Mouse (Mus musculus): Measurements from ENCODE around the gene Sart3.
"Not testable (repeated sequence)": the region's sequence is repeated elsewhere in the genome, so short reads cannot be mapped to it uniquely, and the experiment has no call there.

The Sart3 gene

DNA sequence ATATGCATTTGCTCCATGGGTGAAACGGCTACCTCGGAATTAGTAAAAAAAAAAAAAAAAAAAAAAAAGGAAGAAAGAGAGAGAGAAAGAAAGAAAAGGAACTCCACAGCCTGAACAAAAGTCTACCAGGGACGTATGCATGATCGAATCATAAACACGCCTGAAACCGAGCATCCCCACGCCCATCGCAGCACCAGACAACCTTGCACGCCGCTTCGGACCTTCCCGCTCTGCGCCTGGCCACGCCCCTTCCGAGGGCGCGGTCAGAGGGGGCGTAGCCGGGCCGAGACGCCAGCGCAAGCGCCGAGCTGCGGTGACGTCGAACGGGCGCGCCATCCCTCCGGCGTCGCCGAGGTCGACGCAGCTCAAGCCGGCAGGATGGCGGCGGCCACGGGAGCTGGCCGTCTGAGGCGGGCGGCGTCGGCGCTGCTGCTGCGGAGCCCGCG is at the start of gene Sart3, which contains the start of gene Iscu:
Gene Sart3 (minus strand): TSS at position 61 of the 446 bp plus-strand sequence.
Gene Iscu (plus strand): TSS at position 299 of the 446 bp plus-strand sequence.
- peak; percentile 92 for DNase-seq (ENCODE audit: low spot score)

DNA sequence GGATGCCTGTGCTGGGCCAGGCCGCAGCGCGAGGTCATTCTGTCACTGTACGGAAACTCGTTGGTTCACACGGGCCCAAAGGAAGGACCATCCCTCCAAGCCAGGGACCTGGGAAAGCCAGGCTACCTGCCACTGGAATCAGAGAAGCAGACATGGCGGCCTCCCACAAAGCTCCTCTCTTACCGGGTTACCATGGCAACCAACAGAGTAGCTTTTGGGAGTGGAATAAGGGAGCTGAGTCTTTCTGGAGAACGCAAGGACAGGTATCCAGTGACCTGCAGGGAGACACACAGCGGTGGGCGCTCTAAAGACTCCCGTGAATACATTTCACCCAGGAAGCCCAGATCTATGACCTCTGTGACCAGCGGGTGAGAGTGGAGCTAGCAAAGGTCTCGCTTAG is 46.3 kb upstream of the Sart3 start:
- no peak for DNase-seq (ENCODE audit: low spot score)

DNA sequence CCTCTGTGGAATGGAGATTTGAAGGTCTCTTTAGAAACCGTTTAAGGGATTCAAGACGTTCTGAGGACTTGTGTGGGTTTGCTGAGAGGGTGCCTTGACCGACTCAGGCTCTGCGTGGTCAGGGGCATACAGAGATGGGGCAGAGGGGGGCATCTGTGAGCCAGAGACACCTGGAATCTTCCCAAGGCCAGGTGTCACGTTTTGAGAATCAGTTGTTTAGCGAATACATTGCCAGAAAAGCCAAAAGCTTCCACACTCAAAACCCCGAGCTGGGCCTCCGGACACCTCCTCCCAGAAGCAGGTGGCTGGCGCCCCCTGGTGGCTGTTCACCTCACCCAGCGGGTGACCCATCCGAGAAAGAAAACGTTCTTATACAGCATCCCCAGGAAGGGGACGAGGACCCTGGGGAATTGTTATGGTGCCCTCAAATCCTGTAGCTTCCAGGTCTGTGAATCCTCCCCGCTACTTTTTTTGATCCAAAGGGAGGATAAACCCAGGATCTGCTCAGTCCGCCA is 43.4 kb upstream of the Sart3 start:
- peak; percentile 63 for DNase-seq (ENCODE audit: low spot score)

DNA sequence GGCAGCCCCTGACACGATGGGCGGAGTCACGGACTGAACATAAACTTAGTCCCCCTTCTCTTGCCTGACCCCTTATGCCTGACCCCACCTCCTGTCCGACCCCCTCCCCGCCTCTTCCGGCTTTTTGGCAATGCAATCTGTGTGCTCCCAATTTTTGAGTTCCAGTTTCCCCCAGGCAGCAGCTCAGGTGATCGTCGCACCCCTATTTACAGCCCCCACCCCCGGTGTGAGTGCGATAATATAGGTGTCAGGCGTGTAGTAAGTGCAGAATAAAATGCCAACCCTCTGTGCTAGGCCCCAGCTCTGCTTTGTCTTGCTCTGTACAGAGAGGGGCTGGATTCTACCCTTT is 42.7 kb upstream of the Sart3 start:
- DNase-seq (ENCODE audit: low spot score), result no peak

DNA sequence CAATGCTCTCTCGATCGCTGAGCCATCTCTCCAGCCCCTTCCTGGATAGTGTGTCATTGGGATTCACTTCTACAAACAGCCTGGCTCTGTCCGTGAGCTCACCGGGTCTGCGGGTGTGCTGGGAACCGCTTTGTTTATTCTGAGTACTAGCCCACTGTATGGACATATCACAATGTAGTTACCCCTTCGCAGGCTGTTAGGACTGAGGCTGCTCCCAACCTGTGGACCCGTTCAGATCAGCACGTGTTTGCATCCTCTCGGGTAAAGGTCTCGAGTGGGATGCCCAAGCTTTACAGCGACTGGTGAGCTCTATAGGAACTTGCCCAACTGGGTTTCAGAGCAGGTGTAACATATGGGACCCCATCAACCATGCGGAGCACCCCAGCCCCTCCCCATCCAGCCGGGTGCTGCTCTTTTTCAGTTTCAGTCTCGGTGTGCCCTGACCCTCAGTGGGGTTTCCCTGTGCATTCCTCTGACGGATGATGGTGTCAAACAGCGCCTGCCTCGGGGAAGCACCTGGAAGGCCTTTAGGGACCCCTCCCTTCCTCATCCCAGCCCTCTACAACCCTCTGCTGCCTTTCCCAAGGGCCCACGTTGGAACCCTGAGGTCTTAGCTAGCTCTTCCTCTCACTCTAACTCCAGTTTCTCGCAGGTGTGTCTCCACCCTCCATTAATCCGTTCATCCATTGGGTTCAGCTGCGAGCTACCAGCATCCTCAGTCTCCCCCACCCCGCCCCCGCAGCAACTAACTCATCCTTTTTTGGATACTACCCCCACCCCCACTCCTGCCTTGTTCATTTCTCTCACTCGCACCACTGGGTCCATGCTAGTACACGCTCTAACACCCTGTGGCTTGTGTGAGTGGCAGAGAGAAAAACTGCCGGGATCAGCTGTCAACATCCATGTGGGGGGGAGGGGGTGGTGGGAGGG is 42.1 kb upstream of the Sart3 start:
- DNase-seq (ENCODE audit: low spot score), result no peak

DNA sequence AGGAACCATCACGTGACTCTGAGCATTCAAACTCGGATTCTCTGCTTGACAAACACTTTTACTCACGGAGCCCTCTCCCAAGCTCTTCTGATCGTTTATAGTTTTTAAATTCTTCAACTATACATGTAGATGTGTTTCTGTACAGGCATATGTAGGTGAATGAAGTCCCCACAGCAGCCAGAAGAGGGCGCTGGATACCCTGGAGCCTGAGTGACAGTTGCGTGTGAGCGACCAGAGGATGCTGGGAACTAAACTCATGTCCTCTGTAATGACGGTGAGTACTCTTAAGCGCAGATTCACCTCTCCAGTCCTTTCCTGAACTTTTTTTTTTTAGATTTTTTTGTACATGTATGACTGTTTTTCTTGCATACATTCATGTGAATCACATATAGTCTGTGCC is 41.3 kb upstream of the Sart3 start:
- no peak for DNase-seq (ENCODE audit: low spot score)

DNA sequence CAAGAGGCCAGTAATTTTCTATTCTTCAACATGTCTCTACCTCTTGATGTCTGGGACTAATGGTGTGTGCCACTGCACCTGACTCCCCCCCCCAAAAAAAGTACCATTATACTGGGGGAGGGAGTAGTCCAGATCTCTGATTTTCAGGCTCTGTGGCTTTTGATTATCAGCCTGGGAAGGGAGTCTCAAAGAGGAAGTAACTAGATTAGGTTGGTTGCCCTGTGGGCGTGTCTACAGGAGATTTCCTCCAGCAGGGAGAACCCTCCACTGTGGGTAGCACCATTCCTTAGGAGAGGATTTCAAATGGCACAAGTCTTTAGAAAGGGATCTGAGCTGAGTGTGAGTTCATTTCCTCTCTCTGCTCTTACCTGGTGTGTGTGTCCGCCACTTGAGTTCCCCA is 40.3 kb upstream of the Sart3 start:
- DNase-seq (ENCODE audit: low spot score), result no peak

DNA sequence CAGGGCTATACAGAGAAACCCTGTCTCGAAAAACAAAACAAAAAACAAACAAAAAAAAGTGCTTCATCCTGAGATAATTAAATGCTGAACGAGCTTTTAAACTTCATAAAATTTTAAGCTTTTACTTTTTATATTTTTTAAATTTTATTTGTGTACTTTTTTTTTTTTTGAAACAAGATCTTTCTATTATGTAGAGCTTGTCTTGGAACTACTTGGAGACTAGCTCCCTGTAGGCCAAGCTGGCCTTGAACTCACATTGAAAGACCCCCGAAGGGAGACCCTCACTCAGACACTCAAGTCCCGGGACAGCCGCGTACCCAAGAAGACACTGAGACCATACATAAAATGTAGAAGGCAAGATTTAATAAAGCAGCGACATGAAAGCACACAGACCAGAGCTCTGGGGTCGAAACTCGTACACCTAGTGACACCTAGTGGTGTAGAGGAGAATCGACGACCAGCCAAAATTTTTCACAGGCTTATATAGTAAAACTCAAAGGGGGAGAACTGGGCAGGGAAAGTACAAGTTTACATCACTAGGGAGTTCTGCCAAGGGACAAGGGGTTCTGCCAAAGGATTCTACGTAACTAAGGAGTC is 39.6 kb upstream of the Sart3 start:
- not testable (repeated sequence) for DNase-seq (ENCODE audit: low spot score)

DNA sequence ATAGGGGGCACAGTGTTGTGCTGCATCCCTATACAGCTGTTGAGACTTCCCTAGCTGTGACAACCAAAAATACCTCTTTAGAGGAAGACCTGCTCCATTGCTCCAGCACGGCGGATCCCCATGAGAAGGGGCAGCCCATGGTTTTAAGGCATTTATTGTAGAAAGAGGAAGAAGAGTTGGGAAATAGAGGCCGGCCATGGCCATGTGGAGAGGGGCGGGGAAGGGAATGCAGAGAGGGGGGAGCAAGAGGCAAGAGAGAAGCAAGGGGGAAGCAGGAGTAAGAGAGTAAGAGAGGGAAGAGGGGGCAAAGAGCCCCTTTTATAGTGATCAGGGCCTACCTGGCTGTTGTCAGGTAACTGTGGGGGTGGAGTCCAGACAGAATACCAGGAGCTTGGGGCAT is 37.8 kb upstream of the Sart3 start:
- no peak for DNase-seq (ENCODE audit: low spot score)

DNA sequence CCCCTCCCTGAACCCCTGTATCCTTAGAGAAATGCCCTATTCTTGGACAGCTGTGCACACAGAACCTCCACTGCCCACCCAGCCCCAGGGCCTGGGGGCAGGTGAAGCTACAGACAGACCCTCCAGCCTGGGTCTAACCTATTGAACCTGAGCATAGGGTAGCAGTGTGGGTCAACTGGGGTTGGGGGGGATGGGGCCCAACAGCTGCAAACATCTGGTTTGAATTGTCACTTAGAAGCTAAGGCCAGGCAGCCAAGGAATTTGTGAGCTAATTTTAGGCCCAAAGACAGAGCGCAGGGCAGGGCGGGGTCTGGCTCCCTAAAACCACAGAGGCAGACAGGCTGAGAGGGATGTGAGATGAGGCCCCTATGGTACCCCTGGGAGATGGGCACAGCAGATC is 35.9 kb upstream of the Sart3 start:
- no peak for DNase-seq (ENCODE audit: low spot score)

DNA sequence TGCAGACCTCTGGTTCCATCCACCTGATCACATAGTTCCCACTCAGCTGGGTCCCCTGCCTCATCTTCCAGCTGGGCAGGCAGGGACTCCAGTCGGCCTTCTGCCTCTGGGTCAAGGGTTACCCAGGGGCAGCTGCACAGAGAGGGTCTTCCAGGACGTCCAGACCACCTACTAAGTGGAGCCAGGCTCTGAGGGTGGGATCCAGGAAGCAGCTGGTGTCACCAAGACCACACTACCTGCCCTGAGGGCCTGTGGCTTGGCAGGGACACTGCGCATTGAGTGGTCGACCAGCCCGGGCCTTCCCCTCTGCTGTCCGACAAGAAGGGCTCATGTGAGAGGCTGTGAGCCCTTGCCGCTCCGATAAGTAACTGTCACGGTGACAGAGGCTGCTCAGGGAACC is 35.4 kb upstream of the Sart3 start:
- DNase-seq (ENCODE audit: low spot score), result no peak

DNA sequence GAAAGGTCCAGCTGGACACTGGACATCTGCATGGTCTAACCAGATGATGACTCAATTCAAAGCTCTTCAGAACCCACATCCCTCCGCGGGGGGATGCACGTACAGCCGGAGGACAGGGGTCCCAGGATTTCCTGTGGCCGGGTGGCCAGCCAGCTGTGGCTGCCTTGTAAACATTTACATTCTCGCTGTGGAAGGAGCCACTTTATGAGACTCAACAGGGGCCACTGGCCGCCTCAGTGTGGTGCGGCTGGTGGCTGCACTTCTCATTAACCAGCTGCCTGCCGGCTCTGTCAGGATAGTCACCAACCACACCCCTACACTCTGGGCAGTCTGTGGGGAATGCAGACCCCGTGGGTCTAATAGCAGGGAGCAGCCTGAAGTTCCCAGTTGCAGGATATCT is 34.1 kb upstream of the Sart3 start:
- DNase-seq (ENCODE audit: low spot score), result no peak

DNA sequence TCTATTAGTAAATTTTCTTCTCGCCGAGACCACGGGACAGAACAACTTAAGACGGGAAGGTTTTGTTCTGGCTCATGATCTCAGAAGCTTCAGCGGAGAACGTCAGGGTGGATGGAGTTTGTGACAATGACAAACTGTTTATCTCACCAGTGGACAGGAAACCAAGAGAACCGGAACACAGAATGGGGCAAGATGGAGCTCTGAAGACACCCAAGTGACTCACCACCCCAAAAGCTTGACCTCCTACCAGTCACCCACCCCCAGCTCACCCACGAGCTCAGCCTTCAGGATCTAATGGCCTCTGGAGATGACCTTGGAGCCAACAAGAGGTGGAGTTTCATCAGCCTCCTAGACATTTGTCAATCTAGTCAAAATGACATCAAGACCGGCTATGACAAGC is 33.0 kb upstream of the Sart3 start:
- no peak for DNase-seq (ENCODE audit: low spot score)

DNA sequence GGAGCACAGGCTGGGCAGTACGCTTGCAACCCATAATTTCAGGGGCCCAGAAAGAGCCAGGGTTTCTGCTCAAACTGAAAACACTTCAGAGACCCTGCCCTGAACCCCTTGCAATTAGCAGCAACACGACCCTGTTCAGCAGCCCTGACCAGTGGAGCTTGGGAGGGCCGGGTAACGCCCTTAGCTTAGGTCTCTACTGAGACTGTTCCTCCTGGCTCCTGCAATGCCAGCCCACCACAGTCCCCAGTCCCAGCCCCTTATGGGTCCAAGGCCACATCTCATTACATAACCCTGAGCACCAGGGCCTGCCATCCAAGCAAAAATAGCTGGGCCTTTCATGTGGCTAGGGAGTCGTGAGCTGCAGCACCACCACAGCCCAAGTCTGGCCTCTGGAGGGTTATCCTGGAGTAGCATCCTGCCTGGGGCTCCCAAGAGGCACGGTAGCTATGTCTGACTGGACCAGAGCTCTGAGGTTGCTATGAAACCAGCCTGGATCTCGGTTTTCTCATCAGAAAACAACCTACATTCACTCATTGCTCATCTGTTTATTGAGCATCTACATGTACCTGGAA is 32.2 kb upstream of the Sart3 start:
- no peak for DNase-seq (ENCODE audit: low spot score)

DNA sequence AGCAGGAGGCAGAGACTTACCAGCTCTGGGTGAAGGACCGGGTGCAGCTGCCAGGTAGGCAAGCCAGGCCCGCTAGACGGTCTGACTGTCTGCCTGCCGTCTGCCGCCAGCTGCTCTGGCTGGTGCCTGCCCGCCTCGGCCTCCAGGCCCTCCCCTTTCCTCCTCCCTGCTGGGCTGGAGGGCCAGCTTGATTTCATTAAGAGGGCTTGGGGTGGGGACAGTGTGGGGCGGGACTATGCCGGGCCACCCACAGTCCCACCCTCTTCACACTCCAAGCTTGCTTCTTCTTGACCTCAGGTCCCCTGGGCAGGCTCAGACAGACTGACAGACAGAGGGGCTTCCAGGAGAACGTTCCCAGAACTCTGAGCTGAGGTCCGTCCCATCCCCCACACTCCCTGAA is 28.0 kb upstream of the Sart3 start, which contains the start of gene Tmem119:
Gene Tmem119 (minus strand): TSS at position 237 of the 400 bp plus-strand sequence.
- DNase-seq (ENCODE audit: low spot score), result no peak

DNA sequence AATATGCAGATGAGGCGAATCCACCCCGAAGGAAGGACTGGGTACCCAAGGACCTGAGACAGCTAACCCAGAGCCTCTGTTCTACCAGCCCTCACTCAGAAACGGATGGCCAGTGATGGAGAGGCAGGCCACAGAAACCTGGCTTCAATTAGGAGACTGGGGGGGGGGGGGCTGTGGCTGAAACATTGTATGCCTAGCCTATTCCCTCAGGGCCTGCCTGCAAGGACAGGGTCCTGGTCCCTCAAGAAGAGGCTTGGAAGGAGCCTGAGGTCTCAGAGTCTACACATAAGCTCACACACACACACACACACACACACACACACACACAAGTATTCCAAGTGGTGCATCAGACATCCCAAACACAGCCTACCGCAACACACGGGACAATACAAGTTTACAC is 27.4 kb upstream of the Sart3 start:
- DNase-seq (ENCODE audit: low spot score), result no peak

DNA sequence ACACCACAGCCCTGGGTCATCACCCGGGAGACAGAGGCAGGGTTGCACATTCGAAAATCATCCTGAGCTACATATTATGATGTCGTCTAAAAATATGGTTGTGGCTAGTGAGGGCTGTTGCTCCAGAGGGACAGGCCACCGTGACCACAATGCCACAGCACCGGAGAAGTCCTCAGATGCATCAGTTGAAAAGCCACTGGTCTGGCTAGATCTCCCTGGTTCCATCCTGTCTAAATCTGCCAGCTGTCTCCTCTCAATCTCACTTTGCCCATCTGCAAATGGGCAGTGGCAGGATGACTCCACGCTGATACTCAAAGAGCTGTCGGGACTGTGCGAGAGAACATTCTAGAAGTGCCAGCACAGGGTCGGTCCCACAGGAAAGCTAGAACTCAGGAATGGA is 26.2 kb upstream of the Sart3 start:
- no peak for DNase-seq (ENCODE audit: low spot score)

DNA sequence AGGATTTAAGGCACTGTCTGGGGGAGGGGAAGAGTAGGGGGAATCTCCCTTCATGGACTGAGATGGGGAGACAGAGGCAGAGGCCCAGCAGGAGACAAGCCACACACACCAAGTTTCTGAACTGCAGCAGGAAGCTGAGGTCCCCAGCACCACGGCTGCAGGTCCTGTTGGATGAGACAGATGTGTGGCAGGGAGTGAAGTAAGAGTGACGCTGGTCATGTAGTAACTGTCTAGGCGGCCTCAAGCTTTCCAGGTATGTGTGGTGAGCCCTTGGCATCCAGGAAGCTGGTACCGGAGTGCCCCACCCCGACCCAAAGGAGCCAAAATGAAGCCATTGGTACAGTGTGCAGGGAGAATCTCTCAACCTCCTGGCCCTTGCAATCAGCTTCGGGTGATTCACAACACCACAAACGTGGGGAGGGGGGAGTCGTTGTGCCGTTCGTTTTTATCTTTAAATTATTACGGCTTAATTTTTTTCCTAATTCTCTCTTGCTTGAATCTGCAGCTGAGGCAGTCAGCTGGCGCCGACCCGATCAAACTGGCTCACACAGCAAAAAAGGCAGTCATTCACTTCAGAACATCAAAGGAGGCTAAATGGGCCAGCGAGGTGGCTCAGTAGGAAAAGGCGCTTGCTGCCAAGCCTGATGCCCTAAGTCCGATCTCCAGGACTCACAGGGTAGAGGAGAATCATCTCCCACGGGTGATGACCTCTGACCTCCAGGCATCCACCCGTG is 25.0 kb upstream of the Sart3 start:
- no peak for DNase-seq (ENCODE audit: low spot score)

DNA sequence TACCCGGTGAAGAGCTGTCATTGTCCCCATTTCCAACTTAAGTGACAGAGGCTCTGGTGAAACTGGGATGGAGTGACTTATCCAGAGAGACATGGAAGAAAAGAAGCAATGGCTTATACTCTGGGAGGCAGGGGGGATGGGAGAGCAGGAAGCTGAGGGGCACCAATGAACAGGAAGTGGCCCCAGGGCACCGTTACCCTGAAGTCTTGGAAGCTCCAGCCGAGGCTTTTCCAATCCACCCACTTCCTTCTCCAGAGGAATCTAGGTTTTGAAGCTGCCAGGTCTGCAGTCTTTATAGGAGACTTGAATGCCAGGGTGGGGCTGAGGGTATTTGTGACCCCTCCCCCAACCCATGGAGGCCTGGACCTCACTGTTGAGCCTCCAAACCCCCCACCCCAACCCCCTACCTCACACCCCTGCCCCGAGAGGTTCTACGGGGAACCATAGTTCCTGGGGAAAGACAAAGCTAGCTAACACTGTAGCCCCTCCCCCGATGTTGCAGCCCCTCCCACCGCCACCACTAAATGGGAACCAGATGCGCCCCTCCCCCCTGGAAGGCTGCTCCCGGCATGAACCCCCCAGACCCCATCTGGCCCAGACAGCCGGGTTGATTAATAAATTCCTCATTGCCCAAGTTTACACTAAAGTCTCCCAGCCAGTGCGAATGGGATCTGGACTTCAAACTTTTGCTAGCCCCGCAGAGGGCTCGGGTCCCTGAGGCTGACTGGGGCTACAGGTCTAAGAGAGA is 24.3 kb upstream of the Sart3 start:
- no peak for DNase-seq (ENCODE audit: low spot score)

DNA sequence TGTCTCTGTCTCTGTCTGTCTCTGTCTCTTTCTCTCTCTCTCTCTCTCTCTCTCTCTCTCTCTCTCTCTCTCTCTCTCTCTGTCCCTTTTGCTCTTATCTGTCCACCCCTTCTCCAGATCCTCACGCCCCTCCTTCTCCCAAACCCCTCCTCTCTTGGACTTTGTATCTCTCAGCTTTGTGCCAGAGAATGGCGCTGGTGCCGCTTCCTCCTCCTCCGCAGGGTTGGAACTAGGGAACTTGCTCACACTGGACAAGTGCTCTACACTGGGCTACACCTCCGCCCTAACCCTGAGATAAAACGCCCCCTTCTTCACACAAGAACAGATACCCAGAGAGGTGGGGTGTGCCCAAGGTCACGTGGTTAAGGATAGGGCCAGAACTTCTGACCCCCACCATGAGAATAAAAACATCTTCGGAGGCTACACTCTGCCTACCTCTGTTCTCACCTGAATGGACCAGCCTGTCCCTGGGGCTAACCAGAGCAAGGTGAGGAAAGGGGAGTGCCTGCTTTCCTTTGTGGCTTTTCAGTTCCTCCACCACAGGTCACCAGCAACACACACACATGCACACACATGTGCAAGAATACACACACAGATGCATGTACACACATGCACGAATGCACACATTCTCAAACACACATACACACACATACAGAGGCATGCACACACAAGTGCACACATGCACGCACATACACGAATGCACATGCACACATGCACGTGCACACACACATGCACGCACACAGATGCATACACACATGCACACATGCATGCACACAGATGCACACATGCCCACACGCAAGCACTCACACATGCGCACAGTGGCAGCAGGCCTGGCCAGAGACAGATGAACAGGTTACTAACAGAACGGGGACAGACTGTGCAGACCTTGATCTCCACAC is 19.1 kb upstream of the Sart3 start:
- no peak for DNase-seq (ENCODE audit: low spot score)

Data from layer of hippocampus, adult 11-12 months (tissue).